Mouse (Mus musculus) Patski (cell line): ENCODE results near the gene Cd163l1. TPM values are rescaled to one million over a fixed set of nuclear protein-coding genes. Genes with fewer than 3 reads are reported as not detected.

Experiments used
- ATAC-seq: fragments of 100-300 bp; one replicate; pipeline ENCODE4 v1.8.0; 2021
- CTCF ChIA-PET: fragments of 350-600 bp; sonication (Branson Sonifier 250); formaldehyde crosslinking; loops from one replicate; lab custom pipeline; 2022; ENCODE audit warnings: inconsistent platforms; lab: Charles Lee
- POLR2A ChIA-PET: fragments of 350-600 bp; sonication (Branson Sonifier 250); formaldehyde crosslinking; loops from one replicate; lab custom pipeline; 2022; ENCODE audit warnings: antibody characterized with exemption, inconsistent platforms; lab: Charles Lee
- DNase-seq: peaks from one replicate; pipeline ENCODE4 v3.0.0-alpha.2; 2011; ENCODE audit warnings: low read depth, low spot score
- H3K27me3 ChIP-seq: fragments of 371-371 bp; one replicate; pipeline ENCODE4 v1.5.1; 2021
- CTCF ChIP-seq: fragments of 100-300 bp; IDR thresholded peaks from one replicate; pipeline ENCODE4 v1.5.1; 2021
- in situ Hi-C: fragments of 300-500 bp; cut with MboI; formaldehyde crosslinking; loops from 3 replicates; pipeline ENCODE4 v1.11.1; 2018; ENCODE audit warnings: low pct_unique_long_range_greater_than_20kb, mixed read lengths
- polyA plus RNA-seq: library from polyadenylated mRNA; unstranded; gene quantifications from one replicate; pipeline ENCODE4 v1.2.3, GENCODE M21; 2021

Cd163l1 gene
- polyA plus RNA-seq, 1 experiment from 2014 or later, result not detected

DNA sequence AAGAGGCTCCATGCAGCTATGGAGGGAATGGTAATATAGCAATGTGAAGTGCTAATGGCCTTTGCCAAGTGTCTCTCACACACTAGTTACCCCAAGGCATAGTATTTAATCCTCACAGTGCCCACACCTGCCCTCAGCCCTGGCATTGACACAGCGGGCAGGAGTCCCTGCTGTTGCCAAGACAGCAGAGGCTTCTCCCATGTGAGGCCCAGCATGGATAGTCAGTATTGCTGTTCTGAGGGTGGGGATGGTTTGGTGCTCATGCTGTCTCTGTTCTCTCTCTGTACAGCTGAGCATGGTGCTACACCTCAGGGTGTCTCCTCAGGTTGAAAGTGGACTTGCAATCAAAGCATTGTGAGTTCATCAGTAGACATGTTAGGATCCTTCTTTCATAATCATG, 27.6 kb upstream of the Cd163l1 start:
- TF ChIP-seq CTCF, result no peak

GRCm38 (mm10) chr7:140192445-140192844, 25.6 kb upstream of the Cd163l1 start:
- no peak for ATAC-seq
- POLR2A ChIA-PET, result no interaction called here
- CTCF ChIA-PET, result no interaction called here
- TF ChIP-seq CTCF, result no peak
- DNase-seq, result no peak
- in situ Hi-C loops, result no loop called here
- H3K27me3 ChIP-seq, result peaks cover 16% of the 10 kb centered on the region

More for the DNA sequence above, 27.6 kb upstream of the Cd163l1 start:
- no peak for ATAC-seq
- in situ Hi-C loops, result no loop called here
- ChIA-PET POLR2A (no interaction called here), CTCF (no interaction called here)
- H3K27me3 ChIP-seq, result peaks cover 16% of the 10 kb centered on the region
- no peak for DNase-seq

- H3K27me3 ChIP-seq, result peaks cover 16% of the 10 kb centered on the region
- CTCF ChIA-PET, result no interaction called here
- TF ChIP-seq CTCF, result no peak
- no peak for ATAC-seq
- in situ Hi-C loops, result no loop called here
- POLR2A ChIA-PET, result no interaction called here
- no peak for DNase-seq
These were observed 25.2 kb upstream of the Cd163l1 start for GRCm38 (mm10) chr7:140192851-140193250.

DNA sequence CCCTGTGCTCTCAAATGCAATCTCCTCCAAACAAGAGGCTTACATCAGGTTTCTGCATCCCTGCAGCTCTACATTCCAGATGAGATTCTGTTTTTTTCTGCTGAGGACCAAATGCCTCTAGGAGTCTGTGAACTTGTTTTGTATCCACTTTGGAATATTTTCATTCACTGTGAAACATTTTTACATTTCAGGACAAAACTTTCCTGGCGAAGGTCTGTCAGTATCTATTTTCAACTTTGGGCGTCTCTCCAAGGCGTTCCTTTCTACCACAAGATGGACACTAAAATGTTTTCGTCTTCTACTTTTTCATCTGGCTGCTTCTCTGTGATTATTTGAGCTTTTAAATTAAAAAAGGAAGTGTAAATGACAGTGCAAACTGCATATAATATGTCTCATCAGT, 24.0 kb upstream of the Cd163l1 start:
- no peak for DNase-seq
- ATAC-seq, result no peak
- ChIA-PET CTCF (no interaction called here), POLR2A (no interaction called here)
- TF ChIP-seq CTCF, result no peak
- H3K27me3 ChIP-seq, result peaks cover 16% of the 10 kb centered on the region
- in situ Hi-C loops, result no loop called here

DNA sequence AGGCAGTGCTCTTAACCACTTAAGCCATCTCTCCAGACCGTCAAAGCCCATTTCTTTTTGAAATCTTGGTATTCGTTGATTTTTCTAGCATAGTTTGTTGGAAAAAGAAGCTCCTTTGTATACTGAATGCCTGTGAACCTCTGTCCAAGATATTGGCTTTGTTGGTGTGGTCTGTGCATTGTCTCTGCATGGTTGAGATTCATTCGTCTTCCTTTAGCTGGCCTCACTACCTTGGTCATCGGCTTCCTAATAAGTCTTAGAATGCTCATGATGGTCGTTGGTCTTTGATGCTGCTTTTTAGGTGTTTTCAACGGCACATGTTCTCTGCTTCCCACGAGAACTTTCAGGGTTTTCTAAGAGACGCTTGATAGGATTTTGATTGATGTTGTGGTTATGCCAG, 22.1 kb upstream of the Cd163l1 start:
- peaks cover 16% of the 10 kb centered on the region for H3K27me3 ChIP-seq
- DNase-seq, result no peak
- ATAC-seq, result no peak
- in situ Hi-C loops, result no loop called here
- no peak for TF ChIP-seq CTCF
- ChIA-PET CTCF (no interaction called here), POLR2A (no interaction called here)

- ATAC-seq (no peak), DNase-seq (no peak)
- in situ Hi-C loops, result no loop called here
- CTCF ChIA-PET, result no interaction called here
- POLR2A ChIA-PET, result no interaction called here
- no peak for TF ChIP-seq CTCF
- no peaks in the 10 kb centered on the region for H3K27me3 ChIP-seq
These were observed 17.0 kb upstream of the Cd163l1 start for GRCm38 (mm10) chr7:140201090-140201489.

GRCm38 (mm10) chr7:140205864-140206263, 12.2 kb upstream of the Cd163l1 start, which contains the start of gene Olfr524:
Gene Olfr524, minus strand, starts transcription at chr7:140205964.
- H3K27me3 ChIP-seq, result peaks cover 9% of the 10 kb centered on the region
- in situ Hi-C loops, result no loop called here
- ChIA-PET CTCF (interaction anchor here (3.3 kb wide), 1 partner anchor 18 kb away, joined by 11 read pairs; no protein-coding TSS in a partner anchor), POLR2A (no interaction called here)
- TF ChIP-seq CTCF, result no peak
- ATAC-seq, result no peak
- DNase-seq, result no peak

DNA sequence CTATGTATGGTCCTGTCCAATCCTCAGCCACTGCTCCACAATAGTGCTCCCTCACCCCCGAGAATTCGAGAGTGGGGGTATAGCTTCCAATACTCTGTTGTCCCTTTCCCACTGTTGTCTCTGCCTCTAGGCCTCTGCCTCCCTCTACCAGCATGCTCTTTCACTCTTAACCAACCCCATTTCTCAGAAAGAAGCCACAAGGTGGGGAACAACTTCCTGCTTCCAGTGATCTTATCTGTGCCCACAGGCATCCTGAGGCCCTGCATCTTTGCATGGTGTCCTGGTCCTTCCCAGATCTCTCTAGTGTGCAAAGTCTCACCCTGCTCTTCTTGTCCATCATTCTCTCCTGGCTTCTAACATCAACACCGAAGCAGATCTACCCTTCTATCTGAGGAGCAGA, 11.2 kb upstream of the Cd163l1 start:
- no peak for ATAC-seq
- DNase-seq, result no peak
- TF ChIP-seq CTCF, result no peak
- peaks cover 9% of the 10 kb centered on the region for H3K27me3 ChIP-seq
- in situ Hi-C loops, result no loop called here
- ChIA-PET POLR2A (no interaction called here), CTCF (interaction anchor here (3.3 kb wide), 1 partner anchor 19 kb away, joined by 11 read pairs; no protein-coding TSS in a partner anchor)

GRCm38 (mm10) chr7:140208153-140208552, 9.9 kb upstream of the Cd163l1 start:
- in situ Hi-C loops, result no loop called here
- TF ChIP-seq CTCF, result no peak
- CTCF ChIA-PET, result interaction anchor here (3.3 kb wide), 1 partner anchor 20 kb away, joined by 11 read pairs; no protein-coding TSS in a partner anchor
- peaks cover 9% of the 10 kb centered on the region for H3K27me3 ChIP-seq
- ATAC-seq (no peak), DNase-seq (no peak)
- POLR2A ChIA-PET, result no interaction called here

GRCm38 (mm10) chr7:140208677-140209076, 9.4 kb upstream of the Cd163l1 start:
- in situ Hi-C loops, result no loop called here
- no peak for TF ChIP-seq CTCF
- ATAC-seq (no peak), DNase-seq (no peak)
- peaks cover 9% of the 10 kb centered on the region for H3K27me3 ChIP-seq
- CTCF ChIA-PET, result interaction anchor here (3.3 kb wide), 1 partner anchor 21 kb away, joined by 11 read pairs; no protein-coding TSS in a partner anchor
- POLR2A ChIA-PET, result no interaction called here

DNA sequence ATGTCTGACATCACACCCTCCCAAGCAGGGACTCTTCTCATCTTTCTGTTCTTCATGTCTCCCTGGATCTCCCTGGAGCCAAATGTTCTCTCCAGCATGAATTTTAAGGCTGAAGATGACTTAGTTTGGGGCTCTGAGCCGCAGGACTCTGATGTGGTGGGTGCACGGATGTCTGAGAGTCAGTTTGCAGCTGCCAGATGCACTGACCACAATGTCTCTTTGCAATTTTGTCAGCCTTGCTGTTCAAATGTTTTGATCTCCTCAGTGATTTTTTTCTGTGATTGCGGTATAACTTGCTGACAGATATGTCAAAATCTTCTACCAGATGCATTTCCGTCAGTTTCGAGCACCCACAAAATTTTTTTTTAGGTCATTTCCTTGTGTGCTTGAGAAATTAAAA, 4.2 kb upstream of the Cd163l1 start:
- TF ChIP-seq CTCF, result no peak
- H3K27me3 ChIP-seq, result peaks cover 12% of the 10 kb centered on the region
- DNase-seq, result no peak
- POLR2A ChIA-PET, result no interaction called here
- CTCF ChIA-PET, result interaction anchor here (1.4 kb wide), 1 partner anchor 73 kb away, joined by 3 read pairs; no protein-coding TSS in a partner anchor
- in situ Hi-C loops, result no loop called here
- ATAC-seq, result no peak

- DNase-seq, result no peak
- H3K27me3 ChIP-seq, result peaks cover 7% of the 10 kb centered on the region
- ChIA-PET POLR2A (no interaction called here), CTCF (no interaction called here)
- in situ Hi-C loops, result no loop called here
- ATAC-seq, result no peak
- TF ChIP-seq CTCF, result no peak
These were observed 1.2 kb downstream of the Cd163l1 start for GRCm38 (mm10) chr7:140219268-140219667.
